Mouse (Mus musculus): Measurements from ENCODE around the gene Bex3. TPM values are rescaled to one million over a fixed set of nuclear protein-coding genes. Genes with fewer than 3 reads are reported as not detected.

Bex3 gene
- polyA plus RNA-seq, 1 experiment from 2014 or later, result 667 TPM

DNA sequence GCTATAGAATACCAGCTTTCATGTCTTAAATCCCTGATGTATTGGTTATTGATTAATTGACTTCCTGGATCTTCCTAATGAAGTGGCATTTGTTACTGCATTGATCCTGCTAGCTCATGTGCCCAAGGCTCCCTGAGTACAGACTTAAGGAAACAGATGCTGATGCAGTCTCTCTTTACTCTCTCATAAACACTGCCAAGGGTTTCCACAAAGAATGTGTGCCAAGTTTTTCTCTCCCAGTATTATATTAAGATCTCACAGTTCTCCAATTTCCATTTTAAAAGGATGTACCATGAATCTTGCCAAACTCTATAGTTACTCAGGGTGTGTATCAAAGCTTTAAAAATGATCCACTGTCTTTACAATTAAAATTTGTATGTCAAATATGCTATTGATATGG is 8.3 kb downstream of the Bex3 start:
- DNase-seq (ENCODE audit: low spot score) (no peak), ATAC-seq (replicated peaks; ENCODE audit: low FRiP score) (no peak)
- no peak overlapping the region for H3K9ac ChIP-seq (ENCODE audit: low read length)
- H3K4me2 ChIP-seq (ENCODE audit: low read depth, low read length, severe bottlenecking), result no peak overlapping the region
- no peak overlapping the region for H3K4me3 ChIP-seq (ENCODE audit: low read depth, low read length)
- no peaks in the 10 kb centered on the region for H3K9me3 ChIP-seq (ENCODE audit: control insufficient read depth, low read length)
- H3K36me3 ChIP-seq (ENCODE audit: control insufficient read depth, insufficient read depth, low read length), result no peaks in the 10 kb centered on the region
- H3K27ac ChIP-seq (ENCODE audit: low read depth, low read length), result no peak overlapping the region
- H3K27me3 ChIP-seq (ENCODE audit: control insufficient read depth, insufficient read depth, low read length), result peaks cover 4% of the 10 kb centered on the region; the same call in 1 of the 2 replicates
- H3K4me1 ChIP-seq (replicated peaks; ENCODE audit: control insufficient read depth, insufficient read depth, low read length), result no peaks in the 10 kb centered on the region; the same call in 1 of the 2 replicates

DNA sequence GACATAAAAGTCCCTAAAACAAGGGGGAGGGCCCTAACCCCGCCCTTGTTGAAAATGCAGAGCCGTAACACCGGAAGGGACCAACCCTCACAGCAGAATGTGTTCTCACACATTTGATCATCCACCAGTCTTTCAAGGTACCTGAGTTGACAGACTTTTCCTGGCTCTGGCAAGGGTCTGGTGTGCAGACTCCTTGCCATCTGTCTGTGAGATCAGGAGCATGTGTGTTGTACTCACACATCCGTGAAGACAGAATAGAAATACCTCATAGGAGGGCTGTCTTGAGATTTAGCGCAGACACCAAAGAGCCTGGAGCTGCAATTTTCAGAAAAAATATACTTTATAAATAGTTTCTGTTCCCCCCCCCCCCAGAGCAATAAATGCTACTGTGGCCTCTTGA is 9.4 kb downstream of the Bex3 start:
- 81% methylated on average over 5 of the region's 5 CpGs for WGBS
- peaks cover 4% of the 10 kb centered on the region; the same call in 1 of the 2 replicates for H3K27me3 ChIP-seq (ENCODE audit: control insufficient read depth, insufficient read depth, low read length)
- H3K9ac ChIP-seq (ENCODE audit: low read length), result no peak overlapping the region
- H3K27ac ChIP-seq (ENCODE audit: low read depth, low read length), result no peak overlapping the region
- no peaks in the 10 kb centered on the region; the same call in 1 of the 2 replicates for H3K4me1 ChIP-seq (replicated peaks; ENCODE audit: control insufficient read depth, insufficient read depth, low read length)
- H3K4me3 ChIP-seq (ENCODE audit: low read depth, low read length), result no peak overlapping the region
- H3K4me2 ChIP-seq (ENCODE audit: low read depth, low read length, severe bottlenecking), result no peak overlapping the region
- no peaks in the 10 kb centered on the region for H3K9me3 ChIP-seq (ENCODE audit: control insufficient read depth, low read length)
- no peak for ATAC-seq (replicated peaks; ENCODE audit: low FRiP score)
- H3K36me3 ChIP-seq (ENCODE audit: control insufficient read depth, insufficient read depth, low read length), result no peaks in the 10 kb centered on the region
- DNase-seq (ENCODE audit: low spot score), result no peak

DNA sequence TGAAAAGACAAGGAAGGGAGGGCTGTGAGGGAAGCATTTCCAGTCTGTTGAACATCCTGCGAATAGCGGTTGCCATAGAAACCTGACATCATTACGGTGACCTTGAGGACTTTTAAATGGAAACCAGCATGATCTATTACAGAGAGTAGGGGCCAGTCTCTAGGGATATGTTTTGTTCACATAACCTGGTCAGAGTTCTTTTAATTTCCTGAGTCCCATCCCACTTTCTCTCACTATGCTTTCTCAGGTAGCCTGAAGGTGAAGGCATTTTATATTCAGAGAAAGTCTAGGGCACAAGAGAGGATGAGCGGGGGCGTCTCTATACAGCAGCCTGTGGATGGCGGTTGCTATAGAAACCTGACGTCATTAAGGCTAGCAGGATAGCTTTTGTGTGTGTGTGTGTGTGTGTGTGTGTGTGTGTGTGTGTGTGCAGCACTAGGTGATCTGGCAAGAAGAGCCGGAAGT is 20.8 kb downstream of the Bex3 start:
- DNase-seq (ENCODE audit: low spot score) (peak; percentile 75), ATAC-seq (replicated peaks; ENCODE audit: low FRiP score) (peak; percentile 98)
- H3K36me3 ChIP-seq (ENCODE audit: control insufficient read depth, insufficient read depth, low read length), result no peaks in the 10 kb centered on the region
- no peak overlapping the region for H3K9ac ChIP-seq (ENCODE audit: low read length)
- no peak overlapping the region for H3K27ac ChIP-seq (ENCODE audit: low read depth, low read length)
- H3K4me2 ChIP-seq (ENCODE audit: low read depth, low read length, severe bottlenecking), result peak overlapping the region; percentile 31; the same call in 1 of the 2 replicates
- no peaks in the 10 kb centered on the region for H3K27me3 ChIP-seq (ENCODE audit: control insufficient read depth, insufficient read depth, low read length)
- no peaks in the 10 kb centered on the region for H3K9me3 ChIP-seq (ENCODE audit: control insufficient read depth, low read length)
- no peak overlapping the region for H3K4me3 ChIP-seq (ENCODE audit: low read depth, low read length)
- WGBS, result 25% methylated on average over 8 of the region's 8 CpGs
- H3K4me1 ChIP-seq (replicated peaks; ENCODE audit: control insufficient read depth, insufficient read depth, low read length), result 0 out of 2 replicates have a peak, but pooled peaks cover 2% of the 10 kb centered on the region

DNA sequence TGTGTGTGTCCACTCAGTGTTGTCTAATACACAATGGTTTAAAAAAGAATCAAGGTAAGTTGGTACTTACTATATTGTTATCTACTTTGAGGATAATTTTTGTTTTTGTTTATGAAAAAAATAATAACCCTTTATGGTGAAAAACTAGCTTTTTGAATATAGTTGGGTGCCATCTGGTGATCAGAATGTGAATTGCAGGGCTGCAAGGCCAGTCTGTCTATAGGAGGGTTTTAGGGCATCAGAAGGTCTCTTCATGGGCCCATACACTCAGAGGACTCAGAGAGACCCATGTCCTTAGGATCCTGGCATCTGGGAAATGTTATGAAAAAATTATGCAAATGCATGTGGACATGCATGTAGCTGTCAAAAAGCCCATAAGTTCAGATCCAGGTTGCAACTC is 34.2 kb downstream of the Bex3 start:
- Histone ChIP-seq H3K9ac (ENCODE audit: low read length) (no peak overlapping the region), H3K4me2 (ENCODE audit: low read depth, low read length, severe bottlenecking) (no peak overlapping the region), H3K27me3 (ENCODE audit: control insufficient read depth, insufficient read depth, low read length) (no peaks in the 10 kb centered on the region), H3K36me3 (ENCODE audit: control insufficient read depth, insufficient read depth, low read length) (no peaks in the 10 kb centered on the region), H3K27ac (ENCODE audit: low read depth, low read length) (no peak overlapping the region), H3K9me3 (ENCODE audit: control insufficient read depth, low read length) (no peaks in the 10 kb centered on the region), H3K4me3 (ENCODE audit: low read depth, low read length) (no peak overlapping the region), H3K4me1 (replicated peaks; ENCODE audit: control insufficient read depth, insufficient read depth, low read length) (no peaks in the 10 kb centered on the region)
- ATAC-seq (replicated peaks; ENCODE audit: low FRiP score) (no peak), DNase-seq (ENCODE audit: low spot score) (no peak)

DNA sequence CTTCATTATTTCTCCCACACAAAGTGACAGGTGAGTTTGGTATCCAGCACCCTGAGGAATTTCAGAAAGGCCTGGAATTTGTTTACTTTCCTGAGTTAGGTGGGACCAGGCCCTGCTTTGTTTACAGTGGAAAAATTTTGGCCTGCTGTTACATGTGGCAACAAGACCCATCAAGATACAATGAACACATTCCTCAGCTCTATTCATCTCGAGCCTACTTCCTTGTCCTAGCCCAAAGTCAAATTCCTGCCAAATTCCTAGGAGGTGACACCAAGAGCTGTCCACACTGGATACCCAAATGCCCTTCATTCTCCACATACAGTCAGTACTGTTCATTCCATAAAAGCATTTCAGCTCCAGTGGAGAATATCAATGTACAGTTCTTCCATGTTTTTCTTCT is 36.1 kb downstream of the Bex3 start:
- no peak for ATAC-seq (replicated peaks; ENCODE audit: low FRiP score)
- Histone ChIP-seq H3K27ac (ENCODE audit: low read depth, low read length) (no peak overlapping the region), H3K9ac (ENCODE audit: low read length) (no peak overlapping the region), H3K4me1 (replicated peaks; ENCODE audit: control insufficient read depth, insufficient read depth, low read length) (no peaks in the 10 kb centered on the region), H3K36me3 (ENCODE audit: control insufficient read depth, insufficient read depth, low read length) (no peaks in the 10 kb centered on the region), H3K9me3 (ENCODE audit: control insufficient read depth, low read length) (no peaks in the 10 kb centered on the region), H3K4me3 (ENCODE audit: low read depth, low read length) (no peak overlapping the region), H3K27me3 (ENCODE audit: control insufficient read depth, insufficient read depth, low read length) (no peaks in the 10 kb centered on the region), H3K4me2 (ENCODE audit: low read depth, low read length, severe bottlenecking) (no peak overlapping the region)
- 24% methylated on average over 1 of the region's 1 CpGs for WGBS
- DNase-seq (ENCODE audit: low spot score), result no peak

DNA sequence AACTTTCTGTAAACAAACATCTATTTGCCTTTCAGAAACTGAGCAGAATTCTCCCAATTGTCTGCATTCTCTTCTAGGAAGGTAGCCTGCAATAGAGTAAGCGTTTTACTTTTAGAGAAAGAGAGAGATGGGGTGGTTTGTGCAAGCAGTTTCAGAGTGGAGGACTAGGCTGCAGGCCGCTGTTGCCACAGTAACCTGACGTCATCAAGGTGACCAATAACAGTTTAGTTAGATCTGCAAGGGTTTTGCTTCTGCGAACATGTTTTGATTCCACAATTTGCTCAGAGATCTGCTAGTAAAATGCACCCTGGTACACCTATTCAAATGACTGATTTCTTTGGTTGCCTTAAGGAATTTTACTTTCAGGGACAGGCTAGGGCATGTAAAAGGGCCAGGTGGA is 43.2 kb downstream of the Bex3 start:
- H3K27ac ChIP-seq (ENCODE audit: low read depth, low read length), result no peak overlapping the region
- H3K4me1 ChIP-seq (replicated peaks; ENCODE audit: control insufficient read depth, insufficient read depth, low read length), result no peaks in the 10 kb centered on the region
- DNase-seq (ENCODE audit: low spot score) (no peak), ATAC-seq (replicated peaks; ENCODE audit: low FRiP score) (peak; percentile 46; the same call in 1 of the 2 replicates)
- H3K9ac ChIP-seq (ENCODE audit: low read length), result no peak overlapping the region
- H3K4me3 ChIP-seq (ENCODE audit: low read depth, low read length), result no peak overlapping the region
- WGBS, result 22% methylated on average over 4 of the region's 4 CpGs
- peak overlapping the region; percentile 26; the same call in 1 of the 2 replicates for H3K4me2 ChIP-seq (ENCODE audit: low read depth, low read length, severe bottlenecking)
- no peaks in the 10 kb centered on the region for H3K9me3 ChIP-seq (ENCODE audit: control insufficient read depth, low read length)
- H3K36me3 ChIP-seq (ENCODE audit: control insufficient read depth, insufficient read depth, low read length), result no peaks in the 10 kb centered on the region
- H3K27me3 ChIP-seq (ENCODE audit: control insufficient read depth, insufficient read depth, low read length), result peaks cover 3% of the 10 kb centered on the region; the same call in 1 of the 2 replicates

DNA sequence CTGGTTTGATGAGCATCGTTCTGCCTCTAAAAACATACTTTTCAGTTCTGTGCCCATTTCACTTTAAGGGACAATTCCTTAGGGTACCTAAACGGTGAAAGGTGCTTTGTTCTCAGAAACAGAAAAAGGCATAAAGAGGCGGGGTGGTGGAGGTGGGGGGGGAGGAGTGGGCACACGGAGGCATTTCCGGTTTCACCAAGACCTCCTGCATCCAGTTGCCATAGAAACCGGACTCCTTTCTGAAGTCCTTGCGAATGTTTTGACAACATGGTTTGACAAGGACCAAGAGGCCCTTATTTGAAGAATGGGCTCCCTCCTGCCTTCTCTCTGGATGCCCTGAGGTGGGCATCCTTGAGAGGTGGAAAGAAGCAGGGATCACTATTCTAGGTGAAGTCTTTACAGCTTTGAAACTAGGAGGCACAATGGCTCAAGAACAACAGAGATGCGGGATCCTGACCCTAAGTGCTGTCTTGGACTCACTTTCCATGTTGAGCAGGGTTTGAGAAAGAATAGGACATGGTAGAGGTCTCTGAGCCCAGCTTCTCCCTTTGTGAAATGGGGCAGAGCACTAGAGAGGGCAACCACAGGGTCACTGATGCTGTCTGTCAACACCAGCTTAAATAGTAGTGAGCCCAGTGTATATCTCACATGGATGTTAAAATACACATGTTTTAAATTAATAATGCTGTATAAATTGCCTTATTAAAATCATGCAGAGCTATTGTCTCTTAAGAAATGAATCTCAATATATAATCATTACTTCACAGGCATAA is 43.9 kb downstream of the Bex3 start:
- Histone ChIP-seq H3K4me2 (ENCODE audit: low read depth, low read length, severe bottlenecking) (peak overlapping the region; percentile 26; the same call in 1 of the 2 replicates), H3K4me3 (ENCODE audit: low read depth, low read length) (no peak overlapping the region)

DNA sequence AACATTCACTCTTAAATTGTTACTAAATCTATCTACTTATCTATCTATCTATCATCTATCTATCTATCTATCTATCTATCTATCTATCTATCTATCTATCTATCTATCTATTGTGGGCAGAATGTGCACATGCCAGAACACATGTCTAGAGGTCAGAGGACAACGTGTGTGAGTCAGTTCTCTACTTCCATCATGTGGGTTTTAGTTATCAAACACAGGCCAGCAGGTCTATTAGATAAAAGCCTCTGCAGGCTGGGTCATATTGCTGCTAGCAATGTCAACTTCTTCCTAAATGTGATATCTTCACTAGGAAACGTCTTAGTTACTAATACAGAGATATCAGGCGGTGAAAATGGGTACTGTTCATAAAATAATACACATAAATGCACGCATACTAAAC is 49.9 kb downstream of the Bex3 start:
- H3K9ac ChIP-seq (ENCODE audit: low read length), result no peak overlapping the region
- H3K36me3 ChIP-seq (ENCODE audit: control insufficient read depth, insufficient read depth, low read length), result no peaks in the 10 kb centered on the region
- no peaks in the 10 kb centered on the region for H3K4me1 ChIP-seq (replicated peaks; ENCODE audit: control insufficient read depth, insufficient read depth, low read length)
- WGBS, result 78% methylated on average over 4 of the region's 4 CpGs
- DNase-seq (ENCODE audit: low spot score), result no peak
- ATAC-seq (replicated peaks; ENCODE audit: low FRiP score), result no peak
- peaks cover under 1% of the 10 kb centered on the region; the same call in 1 of the 2 replicates for H3K27me3 ChIP-seq (ENCODE audit: control insufficient read depth, insufficient read depth, low read length)
- H3K27ac ChIP-seq (ENCODE audit: low read depth, low read length), result no peak overlapping the region
- no peaks in the 10 kb centered on the region for H3K9me3 ChIP-seq (ENCODE audit: control insufficient read depth, low read length)
- H3K4me3 ChIP-seq (ENCODE audit: low read depth, low read length), result no peak overlapping the region
- H3K4me2 ChIP-seq (ENCODE audit: low read depth, low read length, severe bottlenecking), result no peak overlapping the region

More for the DNA sequence above, 43.9 kb downstream of the Bex3 start:
- DNase-seq (ENCODE audit: low spot score), result peak; percentile 55
- Histone ChIP-seq H3K36me3 (ENCODE audit: control insufficient read depth, insufficient read depth, low read length) (no peaks in the 10 kb centered on the region), H3K4me1 (replicated peaks; ENCODE audit: control insufficient read depth, insufficient read depth, low read length) (no peaks in the 10 kb centered on the region), H3K9me3 (ENCODE audit: control insufficient read depth, low read length) (no peaks in the 10 kb centered on the region), H3K9ac (ENCODE audit: low read length) (no peak overlapping the region), H3K27ac (ENCODE audit: low read depth, low read length) (no peak overlapping the region), H3K27me3 (ENCODE audit: control insufficient read depth, insufficient read depth, low read length) (peaks cover 3% of the 10 kb centered on the region; the same call in 1 of the 2 replicates)
- peak; percentile 72 for ATAC-seq (replicated peaks; ENCODE audit: low FRiP score)
- WGBS, result 22% methylated on average over 8 of the region's 8 CpGs
